Mouse (Mus musculus) megakaryocyte, embryonic 14.5 days (primary cell): ENCODE data around the gene Ddx47.

Experiments
- FLI1 ChIP-seq: IDR thresholded peaks from 2 replicates; pipeline ENCODE4 v1.6.1; 2012; ENCODE audit warnings: low read length, inconsistent platforms, mixed read lengths
- GATA1 ChIP-seq: IDR thresholded peaks from 3 replicates; pipeline ENCODE4 v1.6.1; 2012; ENCODE audit warnings: mixed read lengths, low read length, inconsistent platforms, borderline replicate concordance

GRCm38 (mm10) chr6:134962518-134962893 lies 48.9 kb upstream of the Ddx47 start:
- no peak for TF ChIP-seq GATA1
- no peak for TF ChIP-seq FLI1
